Mouse (Mus musculus): ENCODE measurements around the gene C130032M10Rik. TPM values are rescaled to one million over a fixed set of nuclear protein-coding genes. Genes with fewer than 3 reads are reported as not detected.

Gene C130032M10Rik
- polyA plus RNA-seq, 1 experiment: not detected

- no peak overlapping the region for H3K4me3 ChIP-seq (replicated peaks; ENCODE audit: extremely low read depth, low read depth, low read length)
- 5% methylated on average over 10 of the region's 10 CpGs for WGBS
- no peaks in the 10 kb centered on the region for H3K4me1 ChIP-seq (ENCODE audit: control insufficient read depth, insufficient read depth, low read length)
- DNase-seq: no peak
- no peak for TF ChIP-seq POLR2A (IDR thresholded peaks at IDR 0.05; ENCODE audit: borderline replicate concordance, extremely low read depth, low read depth, low read length)
- no peak for TF ChIP-seq CTCF (IDR thresholded peaks at IDR 0.05; ENCODE audit: insufficient read depth, low read length)
These were observed 49.2 kb downstream of the C130032M10Rik start for GRCm38 (mm10) chr9:114564667-114565066.

Other genes starting within 250 kb of the C130032M10Rik start
- gene Bcl2a1c, start 185.6 kb upstream of the C130032M10Rik start, polyA plus RNA-seq (2012; rRNA removed): not detected in 2 replicates
- gene Crtap, start 125.0 kb upstream of the C130032M10Rik start, polyA plus RNA-seq (2012; rRNA removed): 83.2 and 106 TPM in 2 replicates
- gene Glb1, start 114.6 kb upstream of the C130032M10Rik start, polyA plus RNA-seq (2012; rRNA removed): 24.9 and 26.8 TPM in 2 replicates
- gene Tmppe, start 114.6 kb upstream of the C130032M10Rik start, polyA plus RNA-seq (2012; rRNA removed): 9.7 and 9.8 TPM in 2 replicates
- 0.69 and 0.75 TPM in 2 replicates for gene Ccr4, start 10.8 kb upstream of the C130032M10Rik start, polyA plus RNA-seq (2012; rRNA removed)
- 0.05 and 0.08 TPM in 2 replicates for gene Trim71, start 48.7 kb downstream of the C130032M10Rik start, polyA plus RNA-seq (2012; rRNA removed)
- 23.0 and 28.9 TPM in 2 replicates for gene Cnot10, start 124.5 kb downstream of the C130032M10Rik start, polyA plus RNA-seq (2012; rRNA removed)
- gene Dync1li1, start 173.1 kb downstream of the C130032M10Rik start, polyA plus RNA-seq (2012; rRNA removed): 15.4 and 17.8 TPM in 2 replicates
- gene Cmtm6, start 215.4 kb downstream of the C130032M10Rik start, polyA plus RNA-seq (2012; rRNA removed): 50.9 and 79.8 TPM in 2 replicates